Mouse (Mus musculus): ENCODE results near the gene Exoc6b.

Gene Exoc6b

GRCm38 (mm10) chr6:84585686-84586300 lies 483.5 kb downstream of the Exoc6b start:
- DNase-seq (ENCODE audit: low spot score) = peak; percentile 42

GRCm38 (mm10) chr6:84584783-84585685 lies 484.3 kb downstream of the Exoc6b start:
- DNase-seq (ENCODE audit: low spot score) = peak; percentile 51

GRCm38 (mm10) chr6:84583841-84584782 lies 485.2 kb downstream of the Exoc6b start:
- DNase-seq (ENCODE audit: low spot score) = peak; percentile 52

GRCm38 (mm10) chr6:84583371-84583770 lies 485.9 kb downstream of the Exoc6b start:
- DNase-seq (ENCODE audit: low spot score) = peak; percentile 83

GRCm38 (mm10) chr6:84582826-84583225 lies 486.5 kb downstream of the Exoc6b start:
- no peak for DNase-seq (ENCODE audit: low spot score)

GRCm38 (mm10) chr6:84581833-84582445 lies 487.4 kb downstream of the Exoc6b start:
- no peak for DNase-seq (ENCODE audit: low spot score)

GRCm38 (mm10) chr6:84580979-84581832 lies 488.1 kb downstream of the Exoc6b start:
- DNase-seq (ENCODE audit: low spot score) = no peak

- DNase-seq (ENCODE audit: low spot score) = no peak
Measured at GRCm38 (mm10) chr6:84579508-84579907, 489.8 kb downstream of the Exoc6b start.

GRCm38 (mm10) chr6:84578928-84579327 lies 490.4 kb downstream of the Exoc6b start:
- peak; percentile 74 for DNase-seq (ENCODE audit: low spot score)

- no peak for DNase-seq (ENCODE audit: low spot score)
Measured at GRCm38 (mm10) chr6:84577898-84578297, 491.4 kb downstream of the Exoc6b start.

GRCm38 (mm10) chr6:84573905-84574660 lies 495.2 kb downstream of the Exoc6b start:
- peak; percentile 78 for DNase-seq (ENCODE audit: low spot score)

- peak; percentile 22 for DNase-seq (ENCODE audit: low spot score)
Measured at GRCm38 (mm10) chr6:84570039-84570438, 499.3 kb downstream of the Exoc6b start.

- DNase-seq (ENCODE audit: low spot score) = peak; percentile 43
Measured at GRCm38 (mm10) chr6:84569590-84569989, 499.7 kb downstream of the Exoc6b start.

- no peak for DNase-seq (ENCODE audit: low spot score)
Measured at GRCm38 (mm10) chr6:84568880-84569279, 500.4 kb downstream of the Exoc6b start.

Measured in embryo, embryonic 10.5 days (tissue).